Mouse (Mus musculus): ENCODE data around the gene Epha3. TPM values are rescaled to one million over a fixed set of nuclear protein-coding genes. Genes with fewer than 3 reads are reported as not detected.

Epha3 gene
- total RNA-seq, 2 experiments from 2014 or later = 48.3 to 50.2 TPM

- intact Hi-C loops (cut with DNase I) = no loop called here
- DNase-seq = no peak
Observed at GRCm38 (mm10) chr16:63658302-63658974, 205.5 kb downstream of the Epha3 start.

GRCm38 (mm10) chr16:63657743-63658142 lies 206.2 kb downstream of the Epha3 start:
- intact Hi-C loops (cut with DNase I) = no loop called here
- DNase-seq = no peak

GRCm38 (mm10) chr16:63653393-63653918 lies 210.5 kb downstream of the Epha3 start:
- DNase-seq = no peak
- intact Hi-C loops (cut with DNase I) = no loop called here

DNA sequence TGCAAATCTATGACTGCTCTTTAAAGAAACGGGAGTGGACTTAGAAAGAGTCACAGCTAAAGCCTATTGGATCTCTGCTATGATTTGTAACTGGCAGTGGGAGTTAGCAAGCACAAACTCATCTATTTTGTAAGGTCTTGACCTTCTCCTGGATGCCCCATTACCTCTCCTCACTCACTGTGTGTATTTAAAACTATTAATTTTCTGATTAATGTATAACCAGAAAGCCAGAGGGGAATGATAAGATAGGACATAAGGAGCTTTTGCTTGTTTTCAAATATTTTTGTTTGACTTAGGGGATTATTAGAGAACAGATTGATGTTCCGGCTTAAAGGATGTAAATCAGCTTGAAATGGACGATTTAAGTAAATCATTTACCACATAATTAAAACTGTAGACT lies 213.2 kb downstream of the Epha3 start:
- intact Hi-C loops (cut with DNase I) = no loop called here

DNA sequence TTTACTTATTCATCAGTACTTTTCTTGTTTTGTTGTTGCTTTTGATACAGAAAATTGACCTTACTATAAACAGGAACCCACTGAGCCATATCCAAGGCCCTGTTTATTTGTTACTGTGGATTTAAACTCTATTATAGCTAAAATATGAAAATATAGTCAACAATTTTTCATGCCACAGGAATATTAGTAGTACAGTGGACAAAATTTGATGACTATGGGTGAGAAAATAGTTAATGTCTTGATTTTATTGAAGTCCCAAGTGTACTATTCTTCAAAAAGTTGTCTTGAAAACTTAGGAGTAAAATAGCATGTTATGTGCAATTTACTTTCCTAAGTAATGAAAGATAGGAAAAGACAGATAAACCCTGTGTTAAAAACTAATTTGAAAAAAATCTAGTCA lies 217.4 kb downstream of the Epha3 start:
- DNase-seq = no peak
- intact Hi-C loops (cut with DNase I) = no loop called here

More for the DNA sequence above, 213.2 kb downstream of the Epha3 start:
- DNase-seq = no peak

GRCm38 (mm10) chr16:63642641-63643040 lies 221.3 kb downstream of the Epha3 start:
- intact Hi-C loops (cut with DNase I) = no loop called here
- DNase-seq = no peak

DNA sequence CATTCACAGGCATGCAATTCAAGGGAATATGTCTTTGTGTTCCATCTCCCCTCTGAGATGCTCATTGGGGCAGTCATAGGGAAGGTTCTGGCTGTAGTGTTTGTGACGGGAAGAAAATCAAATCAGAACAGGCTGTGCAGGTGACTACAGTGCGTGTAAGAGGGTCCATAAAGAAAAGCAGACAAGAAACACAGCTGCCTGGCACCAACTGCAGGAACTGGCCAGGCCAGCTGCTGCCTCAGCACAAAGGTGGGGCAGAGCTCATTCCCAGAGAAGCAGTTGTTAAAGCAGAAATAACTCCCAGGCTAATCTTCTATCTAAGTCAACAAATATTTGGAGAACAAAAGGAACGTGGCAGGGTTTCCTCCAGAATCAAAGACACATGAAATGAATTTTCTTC lies 222.4 kb downstream of the Epha3 start:
- DNase-seq = no peak
- intact Hi-C loops (cut with DNase I) = no loop called here

GRCm38 (mm10) chr16:63638701-63639100 lies 225.3 kb downstream of the Epha3 start:
- DNase-seq = no peak

GRCm38 (mm10) chr16:63633748-63634166 lies 230.2 kb downstream of the Epha3 start:
- no peak for DNase-seq
- intact Hi-C loops (cut with DNase I) = no loop called here

More at GRCm38 (mm10) chr16:63638701-63639100, 225.3 kb downstream of the Epha3 start:
- intact Hi-C loops (cut with DNase I) = no loop called here

GRCm38 (mm10) chr16:63625229-63625628 lies 238.7 kb downstream of the Epha3 start:
- intact Hi-C loops (cut with DNase I) = no loop called here

GRCm38 (mm10) chr16:63621845-63622244 lies 242.1 kb downstream of the Epha3 start:
- DNase-seq = peak; percentile 14
- intact Hi-C loops (cut with DNase I) = no loop called here

More at GRCm38 (mm10) chr16:63625229-63625628, 238.7 kb downstream of the Epha3 start:
- DNase-seq = no peak

DNA sequence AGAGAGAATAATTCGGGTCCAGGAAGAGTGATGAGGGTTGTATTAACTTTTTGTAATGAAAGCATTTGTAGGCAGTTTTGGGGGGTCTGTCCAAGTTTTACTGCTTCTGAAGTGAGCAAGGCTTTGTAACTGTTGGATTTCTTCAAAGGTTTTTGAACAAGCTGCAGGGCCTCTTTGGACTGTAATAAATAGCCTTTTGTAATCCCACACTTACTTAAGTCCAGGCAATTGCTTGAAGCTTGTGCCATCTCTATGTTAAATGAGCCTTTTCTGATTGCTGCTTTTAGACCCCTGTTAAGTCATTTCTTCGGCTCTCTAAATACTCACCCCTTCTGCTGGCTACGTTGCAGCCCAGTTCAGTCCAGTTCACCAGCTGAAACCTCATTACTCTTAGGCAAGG lies 248.6 kb downstream of the Epha3 start:
- intact Hi-C loops (cut with DNase I) = no loop called here
- DNase-seq = no peak

DNA sequence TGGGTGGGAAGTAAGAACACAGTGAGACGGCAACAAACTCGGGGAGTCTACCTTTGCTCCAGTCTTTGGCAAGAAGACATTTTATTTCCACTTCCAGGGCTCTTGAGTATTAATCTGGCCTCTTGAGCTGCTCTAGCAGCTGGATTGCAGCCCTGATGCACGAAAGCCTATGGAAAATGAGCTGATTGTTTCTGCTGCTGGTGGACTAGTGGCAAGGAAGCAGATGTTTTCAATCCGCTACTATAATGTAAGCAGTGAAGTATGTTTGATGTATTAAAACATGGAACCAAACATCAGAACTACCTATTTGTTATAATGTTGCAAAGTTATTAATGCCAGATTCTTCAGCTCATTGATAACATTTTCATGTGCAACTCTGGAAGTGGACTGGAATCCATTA lies 251.0 kb downstream of the Epha3 start:
- no peak for DNase-seq
- intact Hi-C loops (cut with DNase I) = no loop called here

- DNase-seq = no peak
Observed at GRCm38 (mm10) chr16:63600229-63600628, 263.7 kb downstream of the Epha3 start.

GRCm38 (mm10) chr16:63594656-63595055 lies 269.3 kb downstream of the Epha3 start:
- intact Hi-C loops (cut with DNase I) = no loop called here
- DNase-seq = peak; percentile 70

More at GRCm38 (mm10) chr16:63600229-63600628, 263.7 kb downstream of the Epha3 start:
- intact Hi-C loops (cut with DNase I) = no loop called here

- no peak for DNase-seq
- intact Hi-C loops (cut with DNase I) = no loop called here
Observed at GRCm38 (mm10) chr16:63569746-63570145, 294.2 kb downstream of the Epha3 start.

- peak; percentile 58 for DNase-seq
- intact Hi-C loops (cut with DNase I) = no loop called here
Observed at GRCm38 (mm10) chr16:63566106-63566836, 297.7 kb downstream of the Epha3 start.

GRCm38 (mm10) chr16:63556410-63557146 lies 307.4 kb downstream of the Epha3 start:
- DNase-seq = no peak
- intact Hi-C loops (cut with DNase I) = no loop called here

GRCm38 (mm10) chr16:63552531-63552930 lies 311.4 kb downstream of the Epha3 start:
- peak; percentile 16 for DNase-seq
- intact Hi-C loops (cut with DNase I) = no loop called here

DNA sequence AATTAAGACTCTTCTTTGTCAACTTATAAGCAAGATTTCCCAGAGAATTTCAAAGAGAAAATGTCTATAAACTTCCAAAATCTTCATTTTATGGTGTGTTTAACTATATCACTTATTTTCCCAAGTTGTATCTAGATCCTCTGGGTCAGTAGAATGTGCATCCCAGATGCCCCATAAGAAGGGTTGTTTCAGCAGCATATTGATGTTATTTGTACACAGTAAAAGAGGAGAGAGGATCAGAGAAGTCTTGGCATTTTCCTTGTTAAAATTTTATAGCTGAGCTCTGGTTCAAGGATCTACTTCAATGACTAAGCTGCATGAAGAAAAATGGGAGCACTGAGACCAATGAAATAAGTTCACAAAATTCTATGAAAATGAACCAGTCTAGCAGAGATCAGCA lies 324.5 kb downstream of the Epha3 start:
- intact Hi-C loops (cut with DNase I) = no loop called here
- DNase-seq = no peak

DNA sequence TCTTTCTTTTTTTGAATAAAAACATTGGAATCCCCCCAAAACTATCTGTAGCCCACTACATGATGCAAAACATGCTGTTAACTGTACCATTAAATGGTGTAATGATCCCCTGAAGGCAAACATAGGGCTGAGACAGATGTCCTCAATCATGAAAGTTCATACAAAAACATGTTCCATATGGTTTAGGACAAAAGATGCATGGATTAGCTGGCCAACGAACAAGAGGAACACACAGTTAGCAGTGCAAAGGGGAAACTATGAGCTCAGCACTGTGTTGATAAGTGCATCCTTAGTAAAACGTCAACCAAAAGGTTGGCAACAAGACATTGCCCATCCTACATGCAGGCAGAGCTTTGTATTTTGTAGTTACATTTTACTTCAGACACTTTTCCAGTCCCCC lies 335.2 kb downstream of the Epha3 start:
- no peak for DNase-seq
- intact Hi-C loops (cut with DNase I) = no loop called here
